Mouse (Mus musculus): ENCODE results near the gene Hs3st5.

DNA sequence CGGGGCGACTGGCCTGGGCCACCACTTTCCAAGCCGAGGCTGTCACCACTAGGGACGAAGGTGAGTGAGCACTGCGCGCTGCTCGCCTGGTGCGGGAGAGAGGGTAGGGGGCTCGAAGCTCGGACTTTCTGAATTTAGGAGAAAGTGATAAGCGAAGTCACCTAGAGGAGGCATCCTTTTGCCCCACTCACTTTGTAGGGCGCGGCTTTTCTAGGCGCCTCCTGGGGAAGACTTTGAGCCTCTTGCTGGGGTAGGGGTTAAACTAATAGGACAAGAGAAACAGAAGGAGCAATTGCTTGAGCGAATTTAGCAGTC is 899 bp downstream of the Hs3st5 start:
- no peak for TF ChIP-seq CTCF (IDR thresholded peaks at IDR 0.05; ENCODE audit: low read depth, low read length)
- TF ChIP-seq TAL1 (conservative IDR thresholded peaks at IDR 0.05; ENCODE audit: low read depth, low read length) = no peak
- TF ChIP-seq GATA1 (IDR thresholded peaks at IDR 0.05; ENCODE audit: borderline replicate concordance, low read length) = no peak
- no peak for TF ChIP-seq POLR2AphosphoS5 (IDR thresholded peaks at IDR 0.05; ENCODE audit: insufficient replicate concordance, low read depth, low read length)
- no peak for TF ChIP-seq GATA2 (IDR thresholded peaks at IDR 0.05; ENCODE audit: borderline replicate concordance, low read depth, low read length)

Data from G1E (cell line).